Mouse (Mus musculus): Measurements from ENCODE around the gene Tex101. TPM values are rescaled to one million over a fixed set of nuclear protein-coding genes. Genes with fewer than 3 reads are reported as not detected.

Gene Tex101
- polyA plus RNA-seq, 1 experiment from 2014 or later, result not detected

DNA sequence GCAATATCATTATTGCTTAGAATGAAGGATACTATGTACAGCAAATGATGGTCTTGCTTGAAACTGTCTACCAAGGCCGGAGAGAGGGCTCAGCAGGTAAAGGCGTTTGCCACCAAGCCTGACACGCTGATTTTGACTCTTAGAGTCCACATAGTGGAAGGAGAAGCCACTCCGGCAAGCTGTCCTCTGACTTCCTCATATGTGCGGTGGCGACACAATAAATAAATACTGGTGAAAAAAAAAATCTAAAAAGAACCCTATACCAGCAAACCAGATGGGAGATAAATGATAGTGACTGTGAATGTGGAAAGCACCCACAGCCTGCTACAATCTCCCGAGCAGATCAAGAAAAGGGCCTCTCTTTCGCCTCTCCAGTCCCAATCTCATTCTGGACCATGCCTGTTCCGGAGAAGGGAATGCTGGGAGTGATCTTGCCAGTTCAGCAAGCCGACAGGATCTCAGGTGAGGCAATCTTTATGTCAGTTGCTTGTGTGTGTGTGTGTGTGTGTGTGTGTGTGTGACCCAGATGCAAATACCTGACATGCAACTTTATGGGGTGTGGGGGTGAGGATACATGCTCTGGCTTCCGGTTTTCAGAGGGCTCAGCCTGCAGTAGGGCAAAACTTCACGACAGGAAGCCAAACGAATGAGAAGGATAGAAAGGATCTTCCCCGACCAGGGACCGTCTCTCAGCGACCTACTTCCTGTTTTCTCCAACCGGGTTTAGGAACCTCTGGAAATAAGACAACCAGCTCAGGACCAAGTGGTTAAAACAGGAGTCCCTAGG lies 15.2 kb downstream of the Tex101 start:
- Histone ChIP-seq H3K9ac (no peak overlapping the region), H3K4me2 (replicated peaks) (no peak overlapping the region), H3K4me3 (no peak overlapping the region), H3K36me3 (no peaks in the 10 kb centered on the region), H3K27ac (no peak overlapping the region), H3K27me3 (no peaks in the 10 kb centered on the region), H3K4me1 (no peaks in the 10 kb centered on the region), H3K9me3 (no peaks in the 10 kb centered on the region; the same call in 1 of the 2 replicates)
- WGBS, result 69% methylated on average over 17 of the region's 17 CpGs
- no peak for ATAC-seq (ENCODE audit: low FRiP score, low read depth)

GRCm38 (mm10) chr7:24659737-24660357 lies 16.6 kb downstream of the Tex101 start:
- H3K9me3 ChIP-seq, result no peaks in the 10 kb centered on the region; the same call in 1 of the 2 replicates
- H3K4me3 ChIP-seq, result no peak overlapping the region
- no peak overlapping the region for H3K27ac ChIP-seq
- no peaks in the 10 kb centered on the region for H3K4me1 ChIP-seq
- no peaks in the 10 kb centered on the region for H3K36me3 ChIP-seq
- H3K9ac ChIP-seq, result no peak overlapping the region
- H3K4me2 ChIP-seq (replicated peaks), result no peak overlapping the region
- WGBS, result 48% methylated on average over 12 of the region's 12 CpGs
- no peak for ATAC-seq (ENCODE audit: low FRiP score, low read depth)
- no peaks in the 10 kb centered on the region for H3K27me3 ChIP-seq

GRCm38 (mm10) chr7:24653681-24654080 lies 22.8 kb downstream of the Tex101 start:
- Histone ChIP-seq H3K4me1 (no peaks in the 10 kb centered on the region), H3K27ac (no peak overlapping the region)

DNA sequence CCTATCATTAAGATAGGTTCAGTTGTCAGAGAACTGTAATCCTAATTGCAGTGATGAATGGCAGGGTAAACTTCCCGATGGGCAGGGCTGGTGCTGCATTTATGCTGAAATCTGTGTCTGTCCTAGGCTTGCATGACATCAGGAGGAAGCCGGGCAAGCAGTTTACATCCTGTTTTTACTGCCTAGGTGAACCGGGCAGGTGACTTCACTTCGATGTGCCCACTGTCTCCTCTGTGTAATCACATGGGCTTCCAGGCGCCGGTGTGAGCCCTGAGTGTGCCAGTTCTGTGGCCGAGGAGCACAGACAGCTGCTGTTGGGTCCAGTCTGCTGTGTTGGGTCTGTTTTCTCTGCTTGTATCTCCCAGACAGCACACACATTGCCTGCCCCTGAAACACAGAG lies 30.0 kb downstream of the Tex101 start:
- WGBS, result 69% methylated on average over 7 of the region's 7 CpGs
- Histone ChIP-seq H3K9me3 (no peaks in the 10 kb centered on the region), H3K4me2 (replicated peaks) (no peak overlapping the region), H3K27ac (no peak overlapping the region), H3K4me1 (no peaks in the 10 kb centered on the region), H3K4me3 (no peak overlapping the region), H3K27me3 (peaks cover 19% of the 10 kb centered on the region), H3K36me3 (no peaks in the 10 kb centered on the region), H3K9ac (no peak overlapping the region)
- ATAC-seq (ENCODE audit: low FRiP score, low read depth), result no peak

More at GRCm38 (mm10) chr7:24653681-24654080, 22.8 kb downstream of the Tex101 start:
- Histone ChIP-seq H3K27me3 (no peaks in the 10 kb centered on the region), H3K9me3 (no peaks in the 10 kb centered on the region), H3K36me3 (no peaks in the 10 kb centered on the region), H3K4me2 (replicated peaks) (no peak overlapping the region), H3K9ac (no peak overlapping the region), H3K4me3 (no peak overlapping the region)
- WGBS, result 23% methylated on average over 7 of the region's 7 CpGs
- ATAC-seq (ENCODE audit: low FRiP score, low read depth), result no peak

DNA sequence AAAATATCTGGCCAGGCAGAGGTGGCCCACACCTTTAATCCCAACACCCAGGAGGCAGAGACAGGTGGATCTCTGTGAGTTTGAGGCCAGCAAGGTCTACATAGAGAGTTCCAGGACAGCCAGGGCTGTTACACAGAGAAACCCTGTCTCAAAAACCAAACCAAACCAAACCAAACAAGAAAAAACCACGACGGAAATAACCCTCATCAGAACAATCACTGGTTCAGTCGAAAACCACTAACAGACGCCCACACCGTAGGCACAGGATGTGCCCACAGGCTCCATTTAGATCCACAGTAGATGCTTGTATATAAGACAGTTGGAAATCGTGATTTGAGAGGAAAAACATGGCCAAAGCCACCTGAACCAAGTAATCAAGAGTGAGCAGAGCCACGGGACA lies 31.5 kb downstream of the Tex101 start:
- Histone ChIP-seq H3K4me2 (replicated peaks) (no peak overlapping the region), H3K27me3 (peaks cover 34% of the 10 kb centered on the region), H3K36me3 (no peaks in the 10 kb centered on the region), H3K9me3 (no peaks in the 10 kb centered on the region), H3K4me3 (no peak overlapping the region), H3K4me1 (no peaks in the 10 kb centered on the region), H3K27ac (no peak overlapping the region), H3K9ac (no peak overlapping the region)
- ATAC-seq (ENCODE audit: low FRiP score, low read depth), result no peak
- 68% methylated on average over 7 of the region's 7 CpGs for WGBS

DNA sequence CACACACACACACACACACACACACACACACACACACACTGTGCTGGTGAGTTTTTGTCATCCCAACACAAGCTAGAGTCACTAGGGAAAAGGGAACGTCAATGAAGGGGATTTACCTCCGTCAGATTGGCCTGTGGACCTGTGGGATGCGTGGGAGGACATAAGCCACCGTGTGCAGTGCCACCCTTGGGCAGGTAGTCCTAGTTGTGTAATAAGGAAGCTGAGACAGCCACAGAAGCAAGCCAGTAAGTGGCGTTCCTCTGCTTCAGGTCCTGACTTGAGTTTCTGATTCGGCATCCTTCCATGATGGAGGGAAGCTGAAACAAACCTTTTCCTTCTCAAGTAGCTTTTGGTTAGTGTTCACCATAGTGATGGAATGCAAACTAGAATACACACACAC lies 32.0 kb downstream of the Tex101 start:
- WGBS, result 79% methylated on average over 6 of the region's 6 CpGs
- Histone ChIP-seq H3K4me1 (no peaks in the 10 kb centered on the region), H3K27me3 (peaks cover 39% of the 10 kb centered on the region), H3K9ac (no peak overlapping the region), H3K4me3 (no peak overlapping the region), H3K4me2 (replicated peaks) (no peak overlapping the region), H3K27ac (no peak overlapping the region), H3K36me3 (no peaks in the 10 kb centered on the region), H3K9me3 (no peaks in the 10 kb centered on the region)
- ATAC-seq (ENCODE audit: low FRiP score, low read depth), result no peak

GRCm38 (mm10) chr7:24642491-24642890 lies 34.0 kb downstream of the Tex101 start:
- 14% methylated on average over 9 of the region's 9 CpGs for whole genome bisulfite sequencing

DNA sequence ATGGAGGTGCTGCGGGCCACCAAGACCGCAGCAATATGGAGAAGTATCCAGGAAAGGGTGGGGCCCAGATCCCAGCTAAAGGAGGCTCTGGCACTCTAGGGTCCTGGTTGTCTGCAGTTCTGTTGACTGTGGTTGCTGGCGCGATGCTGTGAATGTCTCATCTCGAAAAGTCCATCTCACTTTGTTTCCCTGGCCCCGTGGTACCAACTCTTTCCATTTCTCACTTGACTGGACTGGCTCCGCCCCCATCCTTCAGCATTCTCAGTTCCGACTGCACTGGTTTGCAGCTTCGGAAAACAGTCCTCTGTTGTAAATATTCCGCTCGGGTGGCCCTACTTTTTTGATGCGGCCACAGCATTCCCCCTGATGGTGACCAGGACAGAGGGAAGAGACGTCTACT lies 36.0 kb downstream of the Tex101 start:
- H3K36me3 ChIP-seq, result no peaks in the 10 kb centered on the region
- peaks cover 79% of the 10 kb centered on the region for H3K27me3 ChIP-seq
- H3K9ac ChIP-seq, result no peak overlapping the region
- H3K27ac ChIP-seq, result no peak overlapping the region
- ATAC-seq (ENCODE audit: low FRiP score, low read depth), result no peak
- H3K4me2 ChIP-seq (replicated peaks), result no peak overlapping the region
- H3K4me1 ChIP-seq, result peaks cover 20% of the 10 kb centered on the region
- H3K9me3 ChIP-seq, result no peaks in the 10 kb centered on the region
- no peak overlapping the region for H3K4me3 ChIP-seq
- 67% methylated on average over 13 of the region's 13 CpGs for WGBS

More at GRCm38 (mm10) chr7:24642491-24642890, 34.0 kb downstream of the Tex101 start:
- no peaks in the 10 kb centered on the region for H3K9me3 ChIP-seq
- H3K27me3 ChIP-seq, result peaks cover 59% of the 10 kb centered on the region
- no peak overlapping the region for H3K27ac ChIP-seq
- ATAC-seq (ENCODE audit: low FRiP score, low read depth), result no peak
- no peak overlapping the region for H3K9ac ChIP-seq
- H3K4me1 ChIP-seq, result peaks cover 10% of the 10 kb centered on the region
- H3K36me3 ChIP-seq, result no peaks in the 10 kb centered on the region
- no peak overlapping the region for H3K4me3 ChIP-seq
- no peak overlapping the region for H3K4me2 ChIP-seq (replicated peaks)

DNA sequence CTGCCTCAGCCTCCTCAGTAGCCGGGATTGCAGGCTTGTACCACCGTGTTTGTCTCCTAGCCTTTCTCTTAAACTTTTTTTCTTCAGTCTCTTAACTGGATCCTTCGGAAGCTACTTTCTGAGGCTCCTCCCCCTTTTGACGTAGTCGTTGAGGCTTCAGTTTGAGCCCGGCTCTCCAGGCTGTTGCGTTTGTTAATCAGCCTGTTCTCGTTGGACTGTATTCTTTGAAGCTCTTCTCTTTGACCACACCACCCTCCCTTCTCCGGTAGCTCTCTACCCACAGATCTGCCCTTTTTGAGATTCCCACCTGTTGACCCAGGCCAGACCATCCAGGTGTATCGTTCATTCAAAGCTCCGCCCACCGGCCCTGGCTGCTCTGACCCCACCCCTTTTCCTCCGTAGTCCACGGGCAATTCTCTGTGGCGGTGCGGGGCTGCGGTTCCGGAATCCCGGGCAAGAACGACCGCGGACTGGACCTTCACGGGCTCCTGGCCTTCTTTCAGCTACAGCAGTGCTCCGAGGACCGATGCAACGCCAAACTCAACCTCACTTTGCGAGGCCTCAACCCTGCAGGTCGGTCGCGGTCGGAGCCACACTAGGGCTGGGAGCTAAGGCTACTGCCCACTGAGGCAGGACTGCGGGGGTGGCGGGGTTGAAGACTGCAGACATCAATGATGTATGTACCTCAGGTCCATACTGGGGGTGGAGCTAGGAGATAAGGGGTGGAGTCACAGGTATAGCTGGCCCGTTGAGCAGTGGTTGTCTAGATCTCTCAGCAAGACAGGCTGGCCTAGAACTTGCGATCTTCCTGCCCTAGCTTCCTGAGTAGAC lies 38.2 kb downstream of the Tex101 start:
- Histone ChIP-seq H3K36me3 (no peaks in the 10 kb centered on the region), H3K4me2 (replicated peaks) (peak overlapping the region; percentile 66), H3K4me3 (peak overlapping the region; percentile 40), H3K4me1 (peaks cover 20% of the 10 kb centered on the region), H3K9me3 (no peaks in the 10 kb centered on the region), H3K27me3 (peaks cover 84% of the 10 kb centered on the region), H3K27ac (no peak overlapping the region), H3K9ac (no peak overlapping the region)
- ATAC-seq (ENCODE audit: low FRiP score, low read depth), result no peak
- 4% methylated on average over 35 of the region's 35 CpGs for WGBS

- 3% methylated on average over 18 of the region's 18 CpGs for WGBS
- no peaks in the 10 kb centered on the region for H3K9me3 ChIP-seq
- peaks cover 20% of the 10 kb centered on the region for H3K4me1 ChIP-seq
- H3K36me3 ChIP-seq, result no peaks in the 10 kb centered on the region
- H3K27me3 ChIP-seq, result peaks cover 72% of the 10 kb centered on the region
- H3K4me2 ChIP-seq (replicated peaks), result peak overlapping the region; percentile 66
- no peak overlapping the region for H3K27ac ChIP-seq
- peak overlapping the region; percentile 40 for H3K4me3 ChIP-seq
- ATAC-seq (ENCODE audit: low FRiP score, low read depth), result no peak
- no peak overlapping the region for H3K9ac ChIP-seq
These were observed 39.4 kb downstream of the Tex101 start for GRCm38 (mm10) chr7:24637046-24637445.

- WGBS, result 19% methylated on average over 15 of the region's 15 CpGs
- peaks cover 20% of the 10 kb centered on the region for H3K4me1 ChIP-seq
- H3K9me3 ChIP-seq, result no peaks in the 10 kb centered on the region
- H3K4me3 ChIP-seq, result peak within 1 kb of the TSS; percentile 40
- no peak for ATAC-seq (ENCODE audit: low FRiP score, low read depth)
- no peak within 1 kb of the TSS for H3K9ac ChIP-seq
- no peak within 1 kb of the TSS for H3K27ac ChIP-seq
- H3K36me3 ChIP-seq, result no peaks in the 10 kb centered on the region
- H3K4me2 ChIP-seq (replicated peaks), result peak within 1 kb of the TSS; percentile 66
- peaks cover 64% of the 10 kb centered on the region for H3K27me3 ChIP-seq
These were observed 40.2 kb downstream of the Tex101 start, which contains the start of gene Lypd3 for GRCm38 (mm10) chr7:24636264-24636663. Lypd3 (plus strand) TSS chr7:24636550.
